In the genomic region with DNA sequence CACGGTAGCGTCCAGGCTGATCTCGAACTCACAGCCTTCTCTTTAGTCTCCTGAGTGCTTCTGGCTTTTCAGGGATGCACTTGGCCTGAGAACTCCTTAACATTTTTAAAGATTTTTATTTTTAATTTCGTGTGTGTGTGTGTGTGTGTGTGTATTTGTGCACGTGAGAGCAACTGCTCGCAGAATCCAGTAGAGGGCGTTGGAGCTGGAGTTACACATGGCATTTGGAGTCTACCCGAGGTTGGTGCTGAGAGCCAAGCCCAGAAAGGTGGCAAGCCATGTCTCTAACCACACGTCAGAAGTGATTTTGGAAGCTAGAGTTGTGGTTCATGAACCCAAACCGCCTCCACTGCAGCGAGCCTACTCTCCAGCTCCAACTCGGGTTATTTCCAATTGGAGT, we compare ENCODE assay signal across 8 mouse cellular contexts. TPM values are rescaled to one million over a fixed set of nuclear protein-coding genes. Genes with fewer than 3 reads are reported as not detected.
A peak's percentile ranks its signal among the peaks of the same experiment; 100 is the strongest.
DNase-seq lines count a peak whose midpoint lies in the region; ATAC-seq and TF ChIP-seq lines count a peak whose summit lies in the region.

No protein-coding gene starts in this region.

- peak overlapping the region; percentile 72 for H3K27ac ChIP-seq in liver, adult 2 months (replicated peaks; ENCODE audit: insufficient read depth, low read depth, low read length)
- H3K27ac ChIP-seq in midbrain, embryonic 10.5 days (replicated peaks), result peak overlapping the region; percentile 90

- H3K9me3 ChIP-seq in midbrain, embryonic 10.5 days (replicated peaks), result no peaks in the 10 kb centered on the region

- 34% methylated on average over 12 of the region's 12 CpGs for WGBS in liver, adult 2 months
- 52% methylated on average over 12 of the region's 12 CpGs for WGBS in midbrain, embryonic 10.5 days

- H3K9ac ChIP-seq in liver, adult 2 months (ENCODE audit: low read depth, low read length), result peak overlapping the region; percentile 93

- DNase-seq in liver, adult 2 months (ENCODE audit: extremely low read depth, low read depth, low spot score), result peak; percentile 41
- DNase-seq in liver, result no peak
- DNase-seq in WW6 (ENCODE audit: low read depth, low spot score), result peak; percentile 47
- DNase-seq in midbrain, embryonic 10.5 days (ENCODE audit: low spot score), result no peak
- DNase-seq in gastrocnemius, adult 8-10 months (ENCODE audit: low spot score in 2 of 2), result no peak
- no peak for DNase-seq in cerebellum, adult 11-12 months

- TF ChIP-seq CTCF in liver, adult 2 months (IDR thresholded peaks at IDR 0.05; ENCODE audit: low read depth, low read length), result peak; percentile 45; the same call in 1 of the 2 replicates

- H3K4me3 ChIP-seq in liver, adult 2 months (ENCODE audit: insufficient read depth, low read depth, low read length), result peak overlapping the region; percentile 92
- H3K4me3 ChIP-seq in midbrain, embryonic 10.5 days, result peak overlapping the region; percentile 90

- no peaks in the 10 kb centered on the region for H3K27me3 ChIP-seq in liver, adult 2 months (ENCODE audit: control insufficient read depth, insufficient read depth, low read length)
- H3K27me3 ChIP-seq in midbrain, embryonic 10.5 days (ENCODE audit: low read depth, poor library complexity, severe bottlenecking), result no peaks in the 10 kb centered on the region

- 0 out of 2 replicates have a peak, but pooled peaks have one; percentile 14 for ATAC-seq in granulocyte monocyte progenitor cell, adult 5-6 weeks (replicated peaks; ENCODE audit: poor library complexity, severe bottlenecking)
- ATAC-seq in activated CD4-positive, CD25-positive, alpha-beta regulatory T cell, adult 4 months, result no peak

- peaks cover 28% of the 10 kb centered on the region for H3K4me1 ChIP-seq in liver, adult 2 months (ENCODE audit: control insufficient read depth, insufficient read depth, low read length)
- H3K4me1 ChIP-seq in midbrain, embryonic 10.5 days, result peaks cover 18% of the 10 kb centered on the region

- H3K36me3 ChIP-seq in liver, adult 2 months (ENCODE audit: control insufficient read depth, insufficient read depth, low read length), result peaks cover 17% of the 10 kb centered on the region
- peaks cover 28% of the 10 kb centered on the region for H3K36me3 ChIP-seq in midbrain, embryonic 10.5 days

- no peak for TF ChIP-seq POLR2A in liver, adult 2 months (IDR thresholded peaks at IDR 0.05; ENCODE audit: extremely low read depth, insufficient read depth, low read length)

- peaks cover 5% of the 10 kb centered on the region for H3K79me2 ChIP-seq in liver, adult 2 months (ENCODE audit: control insufficient read depth, insufficient read depth, low read length)

RNA-seq across cellular contexts. Expression of gene Jagn1, which starts 0.7 kb away (rescaled TPM):
- 20.2 and 26.6 TPM in 2 replicates for total RNA-seq in liver, adult 2 months (2014; rRNA removed)
- polyA plus RNA-seq in liver, adult 2 months (2012; rRNA removed), result 59.1 and 61.5 TPM in 2 replicates
- total RNA-seq in granulocyte monocyte progenitor cell, adult 5-6 weeks (2014; fragmentation: Nextera tagmentation), result 53.5 and 73.6 TPM in 2 replicates
- total RNA-seq in granulocyte monocyte progenitor cell, adult 5-6 weeks (2017), result 23.2 and 28.3 TPM in 2 replicates
- 90.0 and 93.5 TPM in 2 replicates for polyA plus RNA-seq in midbrain, embryonic 10.5 days (2016; fragmentation: Nextera tagmentation; extraction: Ambion mirVana)
- 10 to 100 TPM; 27.4 to 30.4 (median 29.1) TPM for total RNA-seq in gastrocnemius, adult 8-10 months (2022)
- 10 to 100 TPM; 40.7 to 68.9 TPM for polyA plus RNA-seq in activated CD4-positive, CD25-positive, alpha-beta regulatory T cell, adult 4 months (2017; shearing (Covaris generic))

RNA-seq across cellular contexts. Expression of gene Cidec, which starts 7.5 kb away (rescaled TPM):
- total RNA-seq in liver, adult 2 months (2014; rRNA removed), result 0.92 and 1.5 TPM in 2 replicates
- polyA plus RNA-seq in liver, adult 2 months (2012; rRNA removed), result 1.1 and 1.5 TPM in 2 replicates
- total RNA-seq in granulocyte monocyte progenitor cell, adult 5-6 weeks (2014; fragmentation: Nextera tagmentation), result not detected in 2 replicates
- not detected in 2 replicates for total RNA-seq in granulocyte monocyte progenitor cell, adult 5-6 weeks (2017)
- not detected in 2 replicates for polyA plus RNA-seq in midbrain, embryonic 10.5 days (2016; fragmentation: Nextera tagmentation; extraction: Ambion mirVana)
- total RNA-seq in gastrocnemius, adult 8-10 months (2022), result 10 to 100 TPM in 3 of 4 experiments, 1 to 10 TPM in 1; 3.8 to 35.8 (median 19.8) TPM
- polyA plus RNA-seq in activated CD4-positive, CD25-positive, alpha-beta regulatory T cell, adult 4 months (2017; shearing (Covaris generic)), result not detected

RNA-seq across cellular contexts. Expression of gene Il17re, which starts 15.2 kb away (rescaled TPM):
- 0.46 TPM in 1 of 2 replicates, not detected in the other for total RNA-seq in liver, adult 2 months (2014; rRNA removed)
- polyA plus RNA-seq in liver, adult 2 months (2012; rRNA removed), result 0.26 TPM in 2 replicates
- total RNA-seq in granulocyte monocyte progenitor cell, adult 5-6 weeks (2014; fragmentation: Nextera tagmentation), result not detected in 2 replicates
- total RNA-seq in granulocyte monocyte progenitor cell, adult 5-6 weeks (2017), result 0.31 and 0.43 TPM in 2 replicates
- polyA plus RNA-seq in midbrain, embryonic 10.5 days (2016; fragmentation: Nextera tagmentation; extraction: Ambion mirVana), result 1.1 and 1.4 TPM in 2 replicates
- under 1 TPM; 0.12 to 0.44 (median 0.28) TPM for total RNA-seq in gastrocnemius, adult 8-10 months (2022)
- under 1 TPM; 0.97 TPM for polyA plus RNA-seq in activated CD4-positive, CD25-positive, alpha-beta regulatory T cell, adult 4 months (2017; shearing (Covaris generic))

RNA-seq across cellular contexts. Expression of gene Rpusd3, which starts 24.0 kb away (rescaled TPM):
- 14.2 and 17.2 TPM in 2 replicates for total RNA-seq in liver, adult 2 months (2014; rRNA removed)
- 106 and 118 TPM in 2 replicates for polyA plus RNA-seq in liver, adult 2 months (2012; rRNA removed)
- total RNA-seq in granulocyte monocyte progenitor cell, adult 5-6 weeks (2014; fragmentation: Nextera tagmentation), result 10.8 and 15.3 TPM in 2 replicates
- total RNA-seq in granulocyte monocyte progenitor cell, adult 5-6 weeks (2017), result 11.2 and 18.9 TPM in 2 replicates
- 36.3 and 43.4 TPM in 2 replicates for polyA plus RNA-seq in midbrain, embryonic 10.5 days (2016; fragmentation: Nextera tagmentation; extraction: Ambion mirVana)
- total RNA-seq in gastrocnemius, adult 8-10 months (2022), result 10 to 100 TPM in 1 of 4 experiments, 1 to 10 TPM in 3; 5.9 to 12.8 (median 6.8) TPM
- 10 to 100 TPM in 1 of 2 experiments, 1 to 10 TPM in 1; 5.4 to 18.7 TPM for polyA plus RNA-seq in activated CD4-positive, CD25-positive, alpha-beta regulatory T cell, adult 4 months (2017; shearing (Covaris generic))

RNA-seq across cellular contexts. Expression of gene Il17rc, which starts 28.1 kb away (rescaled TPM):
- 27.8 and 32.6 TPM in 2 replicates for total RNA-seq in liver, adult 2 months (2014; rRNA removed)
- polyA plus RNA-seq in liver, adult 2 months (2012; rRNA removed), result 79.2 and 87.5 TPM in 2 replicates
- not detected in 2 replicates for total RNA-seq in granulocyte monocyte progenitor cell, adult 5-6 weeks (2014; fragmentation: Nextera tagmentation)
- not detected in 2 replicates for total RNA-seq in granulocyte monocyte progenitor cell, adult 5-6 weeks (2017)
- polyA plus RNA-seq in midbrain, embryonic 10.5 days (2016; fragmentation: Nextera tagmentation; extraction: Ambion mirVana), result 4.4 and 5.3 TPM in 2 replicates
- 1 to 10 TPM; 3.9 to 7.5 (median 4.7) TPM for total RNA-seq in gastrocnemius, adult 8-10 months (2022)
- polyA plus RNA-seq in activated CD4-positive, CD25-positive, alpha-beta regulatory T cell, adult 4 months (2017; shearing (Covaris generic)), result not detected

Comparison
In these comparisons a context has a peak if more than half of its experiments do, and no peak if none do; other contexts are left out.
1. DNase-seq: peak in liver, adult 2 months (single experiment) and WW6 (single experiment); none in liver (single experiment), midbrain, embryonic 10.5 days (single experiment), gastrocnemius, adult 8-10 months (0 of 2) and cerebellum, adult 11-12 months (single experiment).